8 mouse cellular contexts compared by ENCODE assay signal in genomic region chr3:87918551-87918950, GRCm38 (mm10). TPM values are rescaled to one million over a fixed set of nuclear protein-coding genes. Genes with fewer than 3 reads are reported as not detected.
DNase-seq lines count a peak whose midpoint lies in the region; ATAC-seq and TF ChIP-seq lines count a peak whose summit lies in the region.
"Had no signal": no experiment of that assay in that cellular context is flagged by ENCODE, and none has a peak within 500 bp of the region (broad histone marks: within the 10 kb centered on the region; RNA-seq: fewer than 3 reads in every experiment).

No protein-coding gene starts in this region.

- H3K4me1 ChIP-seq in kidney, postnatal 0 days (replicated peaks; ENCODE audit: insufficient read depth, low read length): peaks cover 4% of the 10 kb centered on the region; the same call in 1 of the 2 replicates
- H3K4me1 ChIP-seq in embryonic facial prominence, embryonic 13.5 days: peaks cover 14% of the 10 kb centered on the region
- H3K4me1 ChIP-seq in forebrain, postnatal 0 days (ENCODE audit: insufficient read depth): 0 out of 2 replicates have a peak, but pooled peaks cover 3% of the 10 kb centered on the region
- peaks cover 19% of the 10 kb centered on the region for H3K4me1 ChIP-seq in midbrain, embryonic 15.5 days

- H3K27me3 ChIP-seq in kidney, postnatal 0 days (ENCODE audit: insufficient read depth, low read length): no peaks in the 10 kb centered on the region
- H3K27me3 ChIP-seq in embryonic facial prominence, embryonic 13.5 days: no peaks in the 10 kb centered on the region
- no peaks in the 10 kb centered on the region for H3K27me3 ChIP-seq in forebrain, postnatal 0 days (ENCODE audit: insufficient read depth, low read length)
- no peaks in the 10 kb centered on the region for H3K27me3 ChIP-seq in midbrain, embryonic 15.5 days (replicated peaks)
- H3K27me3 ChIP-seq: Patski had no signal

- WGBS in kidney, postnatal 0 days: 97% methylated on average over 1 of the region's 1 CpGs
- WGBS in embryonic facial prominence, embryonic 13.5 days: 89% methylated on average over 1 of the region's 1 CpGs
- 92% methylated on average over 1 of the region's 1 CpGs for WGBS in forebrain, postnatal 0 days
- WGBS in midbrain, embryonic 15.5 days: 95% methylated on average over 1 of the region's 1 CpGs

- H3K27ac ChIP-seq in kidney, postnatal 0 days: no peak overlapping the region
- peak overlapping the region; percentile 86; the same call in 1 of the 2 replicates for H3K27ac ChIP-seq in embryonic facial prominence, embryonic 13.5 days
- H3K27ac ChIP-seq in forebrain, postnatal 0 days (ENCODE audit: low read depth, low read length): peak overlapping the region; percentile 70; the same call in 1 of the 2 replicates
- H3K27ac ChIP-seq in midbrain, embryonic 15.5 days: peak overlapping the region; percentile 63; the same call in 1 of the 2 replicates

- no peak overlapping the region for H3K4me3 ChIP-seq in kidney, postnatal 0 days (replicated peaks; ENCODE audit: low read depth, low read length)
- peak overlapping the region; percentile 68; the same call in 1 of the 2 replicates for H3K4me3 ChIP-seq in embryonic facial prominence, embryonic 13.5 days
- no peak overlapping the region for H3K4me3 ChIP-seq in forebrain, postnatal 0 days (ENCODE audit: low read depth, low read length)
- no peak overlapping the region for H3K4me3 ChIP-seq in midbrain, embryonic 15.5 days

- TF ChIP-seq CTCF in kidney, postnatal 0 days (IDR thresholded peaks at IDR 0.05; ENCODE audit: low read depth): no peak
- TF ChIP-seq CTCF in forebrain, postnatal 0 days (IDR thresholded peaks at IDR 0.05; ENCODE audit: low read depth): no peak

- H3K9ac ChIP-seq in kidney, postnatal 0 days (ENCODE audit: low read depth, low read length): no peak overlapping the region
- no peak overlapping the region for H3K9ac ChIP-seq in embryonic facial prominence, embryonic 13.5 days
- H3K9ac ChIP-seq in forebrain, postnatal 0 days: no peak overlapping the region
- no peak overlapping the region for H3K9ac ChIP-seq in midbrain, embryonic 15.5 days

- no peak for DNase-seq in kidney, postnatal 0 days (ENCODE audit: low spot score)
- no peak for DNase-seq in kidney, postnatal 10 days
- no peak for DNase-seq in forebrain, postnatal 0 days
- DNase-seq in embryo, embryonic 11 days: no peak
- DNase-seq in ovary, postnatal 36 days (ENCODE audit: low spot score): no peak

- no peaks in the 10 kb centered on the region for H3K9me3 ChIP-seq in kidney, postnatal 0 days (replicated peaks; ENCODE audit: low read length)
- H3K9me3 ChIP-seq in embryonic facial prominence, embryonic 13.5 days: no peaks in the 10 kb centered on the region
- no peaks in the 10 kb centered on the region for H3K9me3 ChIP-seq in forebrain, postnatal 0 days (ENCODE audit: low read length)
- H3K9me3 ChIP-seq in midbrain, embryonic 15.5 days: no peaks in the 10 kb centered on the region

- peaks cover 49% of the 10 kb centered on the region for H3K36me3 ChIP-seq in kidney, postnatal 0 days (ENCODE audit: insufficient read depth, low read length)
- H3K36me3 ChIP-seq in embryonic facial prominence, embryonic 13.5 days: peaks cover 61% of the 10 kb centered on the region
- H3K36me3 ChIP-seq in forebrain, postnatal 0 days (ENCODE audit: insufficient read depth): peaks cover 46% of the 10 kb centered on the region
- H3K36me3 ChIP-seq in midbrain, embryonic 15.5 days (replicated peaks): peaks cover 36% of the 10 kb centered on the region

- peak overlapping the region; percentile 22; the same call in 1 of the 2 replicates for H3K4me2 ChIP-seq in kidney, postnatal 0 days (ENCODE audit: low read length)
- peak overlapping the region; percentile 82 for H3K4me2 ChIP-seq in embryonic facial prominence, embryonic 13.5 days
- H3K4me2 ChIP-seq in forebrain, postnatal 0 days (ENCODE audit: low read depth): peak overlapping the region; percentile 66; the same call in 1 of the 2 replicates
- H3K4me2 ChIP-seq in midbrain, embryonic 15.5 days: peak overlapping the region; percentile 74

- ATAC-seq in kidney, postnatal 0 days (replicated peaks; ENCODE audit: low FRiP score, low read depth): no peak
- no peak for ATAC-seq in embryonic facial prominence, embryonic 13.5 days (ENCODE audit: insufficient number of reproducible peaks, insufficient read depth, low FRiP score, low TSS enrichment, low read depth)
- no peak for ATAC-seq in forebrain, postnatal 0 days
- peak; percentile 7; the same call in 1 of the 2 replicates for ATAC-seq in midbrain, embryonic 15.5 days (replicated peaks)

RNA-seq across cellular contexts. Expression of gene Mrpl24, which starts 0.8 kb away (rescaled TPM):
- 87.2 and 88.1 TPM in 2 replicates for polyA plus RNA-seq in kidney, postnatal 0 days (2015; fragmentation: Nextera tagmentation; extraction: Ambion mirVana)
- polyA plus RNA-seq in embryonic facial prominence, embryonic 13.5 days (2015; fragmentation: Nextera tagmentation; extraction: Ambion mirVana): 80.1 and 84.0 TPM in 2 replicates
- total RNA-seq in forebrain, postnatal 0 days (2014; rRNA removed): 47.0 and 68.4 TPM in 2 replicates
- 43.4 and 45.7 TPM in 2 replicates for polyA plus RNA-seq in forebrain, postnatal 0 days (2015; fragmentation: Nextera tagmentation; extraction: Ambion mirVana)
- polyA plus RNA-seq in midbrain, embryonic 15.5 days (2015; fragmentation: Nextera tagmentation; extraction: Ambion mirVana): 51.5 and 55.4 TPM in 2 replicates

RNA-seq across cellular contexts. Expression of gene Isg20l2, which starts 11.6 kb away (rescaled TPM):
- 40.4 and 42.1 TPM in 2 replicates for polyA plus RNA-seq in kidney, postnatal 0 days (2015; fragmentation: Nextera tagmentation; extraction: Ambion mirVana)
- 69.0 and 74.3 TPM in 2 replicates for polyA plus RNA-seq in embryonic facial prominence, embryonic 13.5 days (2015; fragmentation: Nextera tagmentation; extraction: Ambion mirVana)
- total RNA-seq in forebrain, postnatal 0 days (2014; rRNA removed): 29.1 and 31.9 TPM in 2 replicates
- polyA plus RNA-seq in forebrain, postnatal 0 days (2015; fragmentation: Nextera tagmentation; extraction: Ambion mirVana): 16.1 and 19.3 TPM in 2 replicates
- polyA plus RNA-seq in midbrain, embryonic 15.5 days (2015; fragmentation: Nextera tagmentation; extraction: Ambion mirVana): 30.5 and 34.9 TPM in 2 replicates

RNA-seq across cellular contexts. Expression of gene Rrnad1, which starts 12.0 kb away (rescaled TPM):
- 12.1 and 12.3 TPM in 2 replicates for polyA plus RNA-seq in kidney, postnatal 0 days (2015; fragmentation: Nextera tagmentation; extraction: Ambion mirVana)
- 21.1 and 25.2 TPM in 2 replicates for polyA plus RNA-seq in embryonic facial prominence, embryonic 13.5 days (2015; fragmentation: Nextera tagmentation; extraction: Ambion mirVana)
- 19.3 and 31.8 TPM in 2 replicates for total RNA-seq in forebrain, postnatal 0 days (2014; rRNA removed)
- 10.9 and 15.6 TPM in 2 replicates for polyA plus RNA-seq in forebrain, postnatal 0 days (2015; fragmentation: Nextera tagmentation; extraction: Ambion mirVana)
- 23.0 and 23.2 TPM in 2 replicates for polyA plus RNA-seq in midbrain, embryonic 15.5 days (2015; fragmentation: Nextera tagmentation; extraction: Ambion mirVana)

RNA-seq across cellular contexts. Expression of gene Hdgf, which starts 12.4 kb away (rescaled TPM):
- polyA plus RNA-seq in kidney, postnatal 0 days (2015; fragmentation: Nextera tagmentation; extraction: Ambion mirVana): 193 and 200 TPM in 2 replicates
- 180 and 260 TPM in 2 replicates for polyA plus RNA-seq in embryonic facial prominence, embryonic 13.5 days (2015; fragmentation: Nextera tagmentation; extraction: Ambion mirVana)
- total RNA-seq in forebrain, postnatal 0 days (2014; rRNA removed): 116 and 121 TPM in 2 replicates
- 147 and 160 TPM in 2 replicates for polyA plus RNA-seq in forebrain, postnatal 0 days (2015; fragmentation: Nextera tagmentation; extraction: Ambion mirVana)
- polyA plus RNA-seq in midbrain, embryonic 15.5 days (2015; fragmentation: Nextera tagmentation; extraction: Ambion mirVana): 173 and 190 TPM in 2 replicates

RNA-seq across cellular contexts. Expression of gene Crabp2, which starts 29.9 kb away (rescaled TPM):
- 20.1 and 20.9 TPM in 2 replicates for polyA plus RNA-seq in kidney, postnatal 0 days (2015; fragmentation: Nextera tagmentation; extraction: Ambion mirVana)
- polyA plus RNA-seq in embryonic facial prominence, embryonic 13.5 days (2015; fragmentation: Nextera tagmentation; extraction: Ambion mirVana): 345 and 370 TPM in 2 replicates
- 16.8 and 17.4 TPM in 2 replicates for total RNA-seq in forebrain, postnatal 0 days (2014; rRNA removed)
- 24.7 and 28.1 TPM in 2 replicates for polyA plus RNA-seq in forebrain, postnatal 0 days (2015; fragmentation: Nextera tagmentation; extraction: Ambion mirVana)
- polyA plus RNA-seq in midbrain, embryonic 15.5 days (2015; fragmentation: Nextera tagmentation; extraction: Ambion mirVana): 44.8 and 52.1 TPM in 2 replicates

Comparison
In these comparisons a context has a peak if more than half of its experiments do, and no peak if none do; other contexts are left out.
1. H3K4me2 ChIP-seq: peak in every context shown above with its lines; median percentile 82 in embryonic facial prominence, embryonic 13.5 days; 74 in midbrain, embryonic 15.5 days; 66 in forebrain, postnatal 0 days; 22 in kidney, postnatal 0 days.